Mouse (Mus musculus) retina, embryonic 14.5 days (tissue): ENCODE data around the gene Pnrc1.
A peak's percentile ranks its signal among the peaks of the same experiment; 100 is the strongest.

Experiments used
- DNase-seq: peaks from one replicate; pipeline ENCODE4 v3.0.0-alpha.2; 2015; ENCODE audit warnings: low spot score

Gene Pnrc1

DNA sequence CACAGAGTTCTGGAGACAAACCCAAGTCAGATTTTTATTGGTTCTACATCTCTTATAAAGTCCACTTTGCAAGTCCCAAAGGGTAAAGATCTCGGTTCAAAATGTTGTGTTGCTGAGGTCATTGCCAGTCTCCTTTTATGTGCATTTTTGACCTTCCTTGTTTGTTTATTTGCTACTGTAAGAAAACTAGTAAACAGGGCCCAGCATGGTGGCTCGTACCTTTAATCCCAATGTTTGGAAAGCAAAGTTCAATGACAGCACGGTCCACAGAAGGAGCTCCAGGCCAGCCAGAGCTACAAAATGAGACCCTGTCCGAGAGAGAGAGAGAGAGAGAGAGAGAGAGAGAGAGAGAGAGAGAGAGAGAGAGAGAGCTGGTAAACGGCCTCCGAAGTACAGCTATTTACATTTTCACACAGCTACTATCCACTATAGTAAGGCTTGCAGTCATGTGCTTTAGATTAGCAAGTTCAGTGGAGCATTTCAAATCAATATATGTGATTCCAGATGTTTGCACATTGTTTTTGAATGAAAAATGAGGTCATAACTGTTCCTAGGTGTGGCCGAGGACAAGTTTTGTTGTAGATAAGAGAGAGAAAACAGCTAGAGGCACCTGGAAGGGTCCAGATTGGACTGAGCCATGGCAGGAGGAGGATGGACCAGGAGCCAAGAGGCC is 65.8 kb downstream of the Pnrc1 start:
- DNase-seq, result no peak

DNA sequence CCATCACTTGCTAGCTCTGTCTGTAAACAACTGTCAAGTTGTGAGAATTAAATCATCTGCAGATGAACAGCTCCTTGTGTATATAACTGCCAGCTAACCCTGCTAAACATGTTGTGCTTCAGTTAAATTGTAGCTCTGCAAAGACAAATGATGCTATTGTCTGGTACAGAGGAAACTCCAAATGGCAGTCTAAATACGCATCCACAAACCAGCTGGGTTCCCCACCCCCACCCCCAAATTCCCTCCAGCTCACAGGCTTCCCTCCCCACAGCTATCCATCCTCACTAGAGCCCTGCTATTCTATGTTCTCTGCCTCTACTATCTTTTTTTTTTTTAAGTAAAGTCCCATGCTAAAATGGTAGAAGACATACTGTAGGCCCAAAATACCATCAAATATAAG is 68.1 kb downstream of the Pnrc1 start:
- DNase-seq, result no peak

DNA sequence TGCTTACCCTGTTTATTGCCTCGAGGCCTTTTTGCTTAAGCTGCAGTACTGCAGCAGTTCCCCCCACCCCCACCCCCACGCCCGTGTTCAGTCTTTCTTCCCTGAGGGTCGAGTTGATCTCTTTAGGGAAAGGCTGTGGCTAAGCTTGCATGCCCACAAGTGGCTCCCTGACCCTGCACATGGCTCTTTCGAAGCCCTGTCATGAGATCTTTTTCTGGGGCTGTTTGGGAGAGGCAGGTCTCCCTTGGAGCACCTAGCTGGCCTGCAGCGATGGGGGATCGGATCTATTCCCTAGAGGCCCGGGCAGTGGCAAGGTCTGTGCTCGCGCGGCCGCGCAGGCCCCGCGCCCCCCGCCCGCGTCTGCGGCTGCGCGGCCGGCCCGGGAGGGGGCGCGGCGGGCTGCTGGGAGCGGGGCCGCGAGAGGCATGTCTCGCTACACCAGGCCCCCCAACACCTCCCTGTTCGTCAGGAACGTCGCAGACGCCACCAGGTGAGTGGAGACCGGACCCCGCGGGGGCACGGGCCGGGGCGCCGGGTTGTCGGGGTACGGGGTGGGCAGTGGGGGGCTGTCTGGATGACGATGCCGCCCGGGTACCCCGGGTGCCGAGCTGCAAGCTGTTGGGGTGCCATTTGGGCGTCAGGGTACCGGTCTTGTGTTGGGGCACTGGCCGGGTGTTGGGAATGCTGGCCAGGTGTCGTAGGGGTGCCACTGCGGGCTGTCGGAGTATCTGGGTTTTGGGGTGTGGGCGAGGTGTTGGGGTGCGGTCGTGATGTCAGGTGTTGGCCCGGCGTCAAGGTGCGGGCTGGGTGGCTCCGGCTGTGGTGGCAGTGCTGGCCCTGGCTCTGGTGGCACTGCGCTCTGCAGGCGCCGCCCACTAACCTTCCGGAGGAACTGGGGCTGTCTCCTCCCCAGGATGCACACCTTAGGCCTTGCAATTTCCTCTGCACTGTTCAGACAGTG is 80.8 kb downstream of the Pnrc1 start, which contains the start of gene Srsf12:
TSS of gene Srsf12 (plus strand) at position 111 of the 961 bp plus-strand sequence.
- peak; percentile 64 for DNase-seq

DNA sequence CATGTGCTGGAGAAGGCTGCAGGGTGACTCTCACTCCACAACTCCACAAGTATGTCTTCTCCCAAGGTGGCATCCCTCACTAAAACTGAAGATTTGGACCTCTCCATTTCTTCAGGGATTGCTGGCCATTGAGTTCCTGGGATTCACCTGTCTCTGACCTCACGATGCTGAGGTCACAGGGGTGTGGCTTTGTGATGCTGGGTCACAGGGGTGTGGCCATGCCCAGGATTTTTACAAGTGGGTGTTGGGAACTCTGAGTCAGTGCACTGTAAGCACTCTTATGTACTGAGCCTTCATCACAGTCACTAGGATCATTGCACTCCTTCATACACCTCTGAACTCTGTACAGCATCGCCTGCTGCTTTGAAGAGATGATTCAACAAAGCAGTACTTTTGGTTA is 82.4 kb downstream of the Pnrc1 start:
- DNase-seq, result no peak

DNA sequence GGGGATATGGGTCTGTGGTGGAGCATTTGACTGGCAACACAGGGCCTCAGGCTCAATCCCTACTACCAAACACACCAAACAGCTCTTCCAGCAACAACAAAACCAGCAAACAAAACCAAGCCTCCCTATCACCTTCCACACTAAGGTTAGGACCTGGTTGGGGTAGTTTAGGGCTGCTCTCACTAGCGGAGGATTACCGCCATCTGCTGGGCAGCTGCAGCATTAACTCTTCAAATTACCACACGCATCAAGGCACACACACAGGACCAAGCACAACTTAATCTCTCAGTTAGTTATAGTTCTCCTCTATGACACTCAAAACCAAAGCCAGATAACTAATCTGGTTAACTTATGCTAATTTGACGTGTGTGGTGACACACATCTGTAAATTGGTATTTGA is 85.3 kb downstream of the Pnrc1 start:
- peak; percentile 86 for DNase-seq

DNA sequence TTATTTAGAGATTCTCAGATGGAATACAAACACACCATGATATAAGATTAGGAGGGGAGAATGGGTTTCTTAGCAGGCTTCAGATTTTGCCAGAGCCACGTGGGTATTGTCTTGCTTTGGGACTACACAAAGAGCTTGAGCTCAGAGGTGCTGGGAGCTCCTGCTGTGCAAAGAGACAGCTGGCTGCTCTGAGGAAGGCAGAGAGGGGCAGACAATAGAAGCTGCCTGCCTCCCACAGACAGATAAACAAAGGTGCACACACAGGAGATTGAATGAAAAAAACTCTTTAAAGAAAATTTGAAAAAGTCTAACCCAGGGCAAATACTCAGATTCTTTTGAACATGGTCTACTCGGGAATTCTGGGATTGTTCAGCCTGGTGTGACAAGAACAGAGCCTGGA is 91.8 kb downstream of the Pnrc1 start:
- DNase-seq, result no peak
